Mouse (Mus musculus) myocyte (in vitro differentiated cells): ENCODE results near the gene Gja6. TPM values are rescaled to one million over a fixed set of nuclear protein-coding genes. Genes with fewer than 3 reads are reported as not detected.

Experiments
- H3K27me3 ChIP-seq: one replicate; pipeline ENCODE4 v1.6.1; 2011; ENCODE audit not compliant: control insufficient read depth, insufficient read depth, insufficient read length
- H3K36me3 ChIP-seq: one replicate; pipeline ENCODE4 v1.6.1; 2011; ENCODE audit not compliant: control insufficient read depth, insufficient read depth
- H3K4me2 ChIP-seq: one replicate; pipeline ENCODE4 v1.6.1; 2011; ENCODE audit warnings: low read depth, control low read depth
- H3K4me3 ChIP-seq: one replicate; pipeline ENCODE4 v1.5.1; 2011; ENCODE audit warnings: mild to moderate bottlenecking, control low read depth, moderate library complexity
- H3K79me2 ChIP-seq: one replicate; pipeline ENCODE4 v1.6.1; 2011; ENCODE audit not compliant: control insufficient read depth, insufficient read depth
- H3ac ChIP-seq: one replicate; pipeline ENCODE4 v1.6.1; 2011; ENCODE audit not compliant: control insufficient read depth, insufficient read length
- CEBPB ChIP-seq: IDR thresholded peaks from 2 replicates; pipeline ENCODE4 v1.6.1; 2011; ENCODE audit warnings: mild to moderate bottlenecking, moderate library complexity; ENCODE audit not compliant: poor library complexity, insufficient read depth, severe bottlenecking
- E2F4 ChIP-seq: IDR thresholded peaks from one replicate; pipeline ENCODE4 v1.6.1; 2011; ENCODE audit warnings: mild to moderate bottlenecking, control low read depth, moderate library complexity; ENCODE audit not compliant: insufficient read depth
- MAX ChIP-seq: IDR thresholded peaks from one replicate; pipeline ENCODE4 v1.6.1; 2011; ENCODE audit warnings: low read depth, mild to moderate bottlenecking, control low read depth
- MYOD1 ChIP-seq, 3 experiments: IDR thresholded peaks; one replicate each; pipeline ENCODE4 v1.6.1; 2011; ENCODE audit warnings: control low read depth in 2 of 3, low read depth in 2 of 3, mild to moderate bottlenecking in 2 of 3, moderate library complexity in 1 of 3; ENCODE audit not compliant: insufficient read length in 2 of 3, control insufficient read depth in 1 of 3
- MYOG ChIP-seq, 3 experiments: IDR thresholded peaks; one replicate each; pipeline ENCODE4 v1.6.1; 2011; ENCODE audit warnings: control low read depth in 2 of 3, low read depth in 2 of 3, mild to moderate bottlenecking in 2 of 3; ENCODE audit not compliant: insufficient read length in 2 of 3, control insufficient read depth in 1 of 3, insufficient read depth in 1 of 3
- POLR2A ChIP-seq: IDR thresholded peaks from one replicate; pipeline ENCODE4 v1.6.1; 2011; ENCODE audit warnings: low read depth, mild to moderate bottlenecking, control low read depth, moderate library complexity; ENCODE audit not compliant: insufficient read length
- POLR2AphosphoS2 ChIP-seq: IDR thresholded peaks from one replicate; pipeline ENCODE4 v1.6.1; 2011; ENCODE audit warnings: low read depth, control low read depth; ENCODE audit not compliant: insufficient read length
- REST ChIP-seq: IDR thresholded peaks from one replicate; pipeline ENCODE4 v1.6.1; 2011; ENCODE audit warnings: mild to moderate bottlenecking, control low read depth, moderate library complexity; ENCODE audit not compliant: insufficient read depth, insufficient read length
- SRF ChIP-seq: IDR thresholded peaks from one replicate; pipeline ENCODE4 v1.6.1; 2011; ENCODE audit warnings: low read depth; ENCODE audit not compliant: control insufficient read depth, insufficient read length
- TCF12 ChIP-seq: IDR thresholded peaks from one replicate; pipeline ENCODE4 v1.6.1; 2011; ENCODE audit warnings: mild to moderate bottlenecking, control low read depth; ENCODE audit not compliant: poor library complexity, insufficient read depth, severe bottlenecking
- TCF3 ChIP-seq: IDR thresholded peaks from one replicate; pipeline ENCODE4 v1.6.1; 2011; ENCODE audit warnings: low read depth, control low read depth; ENCODE audit not compliant: insufficient read length
- USF1 ChIP-seq: IDR thresholded peaks from one replicate; pipeline ENCODE4 v1.6.1; 2011; ENCODE audit warnings: low read depth, mild to moderate bottlenecking, control low read depth, moderate library complexity
- polyA plus RNA-seq: library from polyadenylated mRNA; unstranded; fragments of >200 nt; fragmentation: generic; extraction: Trizol; gene quantifications from one replicate; pipeline ENCODE4 v1.2.1, GENCODE M21; 2012; ENCODE audit warnings: missing spikeins

Gja6 gene
- polyA plus RNA-seq, result 0.19 TPM

GRCm38 (mm10) chrX:160906952-160907351 is at the start of gene Gja6:
Gene Gja6 (minus strand): TSS chrX:160907052.
- H3K36me3 ChIP-seq, result no peaks in the 10 kb centered on the region
- H3K4me3 ChIP-seq, result no peak within 1 kb of the TSS
- no peaks in the 10 kb centered on the region for H3K27me3 ChIP-seq
- TF ChIP-seq SRF (no peak), POLR2AphosphoS2 (no peak), REST (no peak), MAX (no peak), MYOD1 (IDR thresholded peaks at IDR 0.05; ENCODE audit: control insufficient read depth in 1 of 3, insufficient read length in 2 of 3, low read depth in 2 of 3) (no peak), CEBPB (no peak), TCF3 (no peak), USF1 (no peak), TCF12 (no peak), MYOG (IDR thresholded peaks at IDR 0.05; ENCODE audit: control insufficient read depth in 1 of 3, insufficient read depth in 1 of 3, insufficient read length in 2 of 3, low read depth in 2 of 3) (no peak), POLR2A (no peak)
- no peak within 1 kb of the TSS for H3ac ChIP-seq
- H3K79me2 ChIP-seq, result no peaks in the 10 kb centered on the region
- H3K4me2 ChIP-seq, result peak within 1 kb of the TSS; percentile 18

GRCm38 (mm10) chrX:160949583-160949982 is 42.7 kb upstream of the Gja6 start:
- no peak for TF ChIP-seq MAX
- TF ChIP-seq POLR2AphosphoS2, result no peak
- TF ChIP-seq CEBPB, result no peak
- TF ChIP-seq POLR2A, result no peak
- no peak for TF ChIP-seq E2F4
- TF ChIP-seq TCF12, result no peak
- no peak for TF ChIP-seq MYOD1 (IDR thresholded peaks at IDR 0.05; ENCODE audit: control insufficient read depth in 1 of 3, insufficient read length in 2 of 3, low read depth in 2 of 3)
- no peak for TF ChIP-seq REST
- no peak for TF ChIP-seq USF1
- no peak for TF ChIP-seq TCF3
- no peak for TF ChIP-seq SRF
- no peak for TF ChIP-seq MYOG (IDR thresholded peaks at IDR 0.05; ENCODE audit: control insufficient read depth in 1 of 3, insufficient read depth in 1 of 3, insufficient read length in 2 of 3, low read depth in 2 of 3)
- H3ac ChIP-seq, result no peak overlapping the region
- H3K27me3 ChIP-seq, result no peaks in the 10 kb centered on the region
- no peaks in the 10 kb centered on the region for H3K79me2 ChIP-seq
- H3K36me3 ChIP-seq, result no peaks in the 10 kb centered on the region
- no peak overlapping the region for H3K4me2 ChIP-seq
- no peak overlapping the region for H3K4me3 ChIP-seq

- Histone ChIP-seq H3ac (no peak overlapping the region), H3K79me2 (no peaks in the 10 kb centered on the region), H3K4me2 (no peak overlapping the region), H3K27me3 (no peaks in the 10 kb centered on the region), H3K36me3 (no peaks in the 10 kb centered on the region), H3K4me3 (no peak overlapping the region)
- TF ChIP-seq USF1 (no peak), POLR2AphosphoS2 (no peak), CEBPB (no peak), MAX (no peak), TCF3 (no peak), TCF12 (no peak), MYOD1 (IDR thresholded peaks at IDR 0.05; ENCODE audit: control insufficient read depth in 1 of 3, insufficient read length in 2 of 3, low read depth in 2 of 3) (no peak), SRF (no peak), MYOG (IDR thresholded peaks at IDR 0.05; ENCODE audit: control insufficient read depth in 1 of 3, insufficient read depth in 1 of 3, insufficient read length in 2 of 3, low read depth in 2 of 3) (no peak)
These were observed 37.9 kb upstream of the Gja6 start for GRCm38 (mm10) chrX:160944722-160945121.

- Histone ChIP-seq H3K4me2 (no peak overlapping the region), H3K27me3 (no peaks in the 10 kb centered on the region), H3K79me2 (no peaks in the 10 kb centered on the region), H3K4me3 (no peak overlapping the region), H3K36me3 (no peaks in the 10 kb centered on the region), H3ac (no peak overlapping the region)
- TF ChIP-seq POLR2AphosphoS2, result no peak
- TF ChIP-seq CEBPB, result no peak
- TF ChIP-seq POLR2A, result no peak
- no peak for TF ChIP-seq USF1
- no peak for TF ChIP-seq TCF3
- TF ChIP-seq REST, result no peak
- no peak for TF ChIP-seq SRF
- no peak for TF ChIP-seq MAX
- no peak for TF ChIP-seq TCF12
- TF ChIP-seq E2F4, result no peak
- TF ChIP-seq MYOD1 (IDR thresholded peaks at IDR 0.05; ENCODE audit: control insufficient read depth in 1 of 3, insufficient read length in 2 of 3, low read depth in 2 of 3), result no peak
- no peak for TF ChIP-seq MYOG (IDR thresholded peaks at IDR 0.05; ENCODE audit: control insufficient read depth in 1 of 3, insufficient read depth in 1 of 3, insufficient read length in 2 of 3, low read depth in 2 of 3)
These were observed 28.7 kb upstream of the Gja6 start for GRCm38 (mm10) chrX:160935541-160935940.

GRCm38 (mm10) chrX:160930656-160931055 is 23.8 kb upstream of the Gja6 start:
- Histone ChIP-seq H3K4me3 (no peak overlapping the region), H3K79me2 (no peaks in the 10 kb centered on the region), H3K36me3 (no peaks in the 10 kb centered on the region), H3K4me2 (no peak overlapping the region), H3ac (no peak overlapping the region), H3K27me3 (no peaks in the 10 kb centered on the region)
- TF ChIP-seq TCF3 (no peak), MYOG (IDR thresholded peaks at IDR 0.05; ENCODE audit: control insufficient read depth in 1 of 3, insufficient read depth in 1 of 3, insufficient read length in 2 of 3, low read depth in 2 of 3) (no peak), MAX (no peak), POLR2A (no peak), CEBPB (no peak), REST (no peak), POLR2AphosphoS2 (no peak), E2F4 (no peak), USF1 (no peak), TCF12 (no peak), MYOD1 (IDR thresholded peaks at IDR 0.05; ENCODE audit: control insufficient read depth in 1 of 3, insufficient read length in 2 of 3, low read depth in 2 of 3) (no peak), SRF (no peak)
